Mouse (Mus musculus) mesoderm, embryonic 11.5 days (tissue): ENCODE data around the gene Tspan10.
A peak's percentile ranks its signal among the peaks of the same experiment; 100 is the strongest.

Source experiments
- DNase-seq: peaks from one replicate; pipeline ENCODE4 v3.0.0-alpha.2; 2012; ENCODE audit warnings: low read depth, low spot score

Tspan10 gene

DNA sequence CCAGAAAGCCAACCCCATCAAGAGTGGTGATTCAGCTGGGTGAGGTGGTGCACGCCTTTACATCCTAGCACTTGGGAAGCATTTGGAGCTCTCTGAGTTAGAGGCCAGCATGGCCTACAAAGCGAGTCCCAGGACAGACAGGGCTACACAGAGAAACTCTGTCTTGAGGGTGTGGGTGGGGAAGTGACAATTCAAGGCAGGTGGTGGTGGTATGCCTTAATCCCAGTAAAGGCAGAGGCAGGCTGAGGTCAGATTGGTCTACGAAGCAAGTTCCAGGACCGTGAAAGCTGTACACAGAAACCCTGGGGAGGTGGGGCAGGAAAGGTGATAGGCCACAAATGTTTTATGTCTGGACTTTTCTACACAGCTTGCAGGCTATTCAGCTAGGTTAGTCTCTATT lies 12.5 kb downstream of the Tspan10 start:
- no peak for DNase-seq

- DNase-seq, result no peak
Observed at GRCm38 (mm10) chr11:120455413-120455812, 13.0 kb downstream of the Tspan10 start.

DNA sequence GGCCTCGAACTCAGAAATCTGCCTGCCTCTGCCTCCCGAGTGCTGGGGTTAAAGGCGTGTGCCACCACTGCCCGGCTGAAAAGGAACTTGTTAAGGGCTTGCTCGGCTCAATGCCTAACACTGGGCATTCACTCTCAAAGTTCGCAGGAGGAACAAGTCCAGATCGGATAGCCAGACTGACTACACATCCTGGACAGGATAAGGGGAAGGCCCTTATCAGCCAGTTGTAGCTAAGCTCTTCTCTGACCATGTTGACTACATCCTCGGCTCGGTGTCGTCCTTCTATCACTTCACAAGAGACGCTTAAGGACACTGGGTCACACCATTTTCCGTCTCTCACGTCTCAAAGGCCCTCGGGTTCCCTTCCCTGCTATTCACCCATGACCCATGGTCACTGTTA lies 14.9 kb downstream of the Tspan10 start:
- no peak for DNase-seq

GRCm38 (mm10) chr11:120457772-120458751 lies 15.6 kb downstream of the Tspan10 start, which contains the start of the genes Oxld1 and Ccdc137:
Gene Oxld1 (minus strand): TSS chr11:120458068.
Gene Ccdc137 (plus strand): TSS chr11:120458115.
- DNase-seq, result peak; percentile 85

DNA sequence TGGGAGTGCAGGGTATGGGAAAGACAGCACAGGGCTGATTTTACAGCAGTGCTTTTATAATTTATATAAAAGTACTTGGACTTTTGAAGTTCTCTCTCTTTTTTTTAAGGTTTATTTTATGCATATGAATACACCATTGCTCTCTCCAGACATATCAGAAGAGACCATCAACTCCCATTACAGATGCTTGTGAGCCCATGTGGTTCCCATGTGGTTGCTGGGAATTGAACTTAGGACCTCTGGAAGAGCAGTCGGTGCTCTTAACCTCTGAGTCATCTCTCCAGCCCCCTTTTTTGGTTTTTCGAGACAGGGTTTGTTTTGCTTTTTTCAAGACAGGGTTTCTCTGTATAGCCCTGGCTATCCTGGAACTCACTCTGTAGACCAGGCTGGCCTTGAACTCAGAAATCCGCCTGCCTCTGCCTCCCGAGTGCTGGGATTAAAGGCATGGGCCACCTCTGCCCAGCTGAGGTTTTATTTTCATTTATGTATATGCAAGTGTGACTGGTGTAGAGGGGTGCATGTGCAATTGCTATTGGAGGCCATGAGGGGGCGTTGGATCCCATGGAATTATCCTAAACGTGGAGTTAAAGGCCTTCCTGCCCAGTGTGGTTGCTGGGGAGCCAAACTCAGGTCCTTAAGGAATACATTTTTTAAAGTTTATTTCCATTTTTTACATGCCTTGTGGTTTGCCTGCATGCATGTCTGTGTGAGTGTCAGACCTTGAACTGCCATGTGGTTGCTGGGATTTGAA lies 16.6 kb downstream of the Tspan10 start:
- peak; percentile 13 for DNase-seq

DNA sequence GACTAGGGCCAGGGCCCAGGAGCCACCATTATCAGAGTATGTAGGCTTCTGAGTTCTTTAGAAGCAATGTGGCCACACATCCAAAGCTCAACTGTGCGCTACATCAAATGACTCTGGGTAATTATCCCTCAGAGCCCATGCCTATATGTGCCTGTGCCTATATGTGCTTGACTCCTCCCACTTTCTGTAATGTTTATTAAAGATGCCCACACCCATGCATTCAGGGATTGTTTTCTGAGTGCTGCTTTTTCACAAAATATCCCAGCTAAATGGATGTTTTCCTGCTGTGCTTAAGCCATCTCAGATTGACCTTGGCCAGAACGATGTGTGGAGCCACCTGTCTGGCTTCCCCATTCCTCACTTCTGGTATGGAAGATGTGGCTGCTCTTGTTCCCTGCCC lies 21.1 kb downstream of the Tspan10 start:
- no peak for DNase-seq

- no peak for DNase-seq
Observed at GRCm38 (mm10) chr11:120464365-120464764, 21.9 kb downstream of the Tspan10 start.

- DNase-seq, result no peak
Observed at GRCm38 (mm10) chr11:120465521-120465920, 23.1 kb downstream of the Tspan10 start.

DNA sequence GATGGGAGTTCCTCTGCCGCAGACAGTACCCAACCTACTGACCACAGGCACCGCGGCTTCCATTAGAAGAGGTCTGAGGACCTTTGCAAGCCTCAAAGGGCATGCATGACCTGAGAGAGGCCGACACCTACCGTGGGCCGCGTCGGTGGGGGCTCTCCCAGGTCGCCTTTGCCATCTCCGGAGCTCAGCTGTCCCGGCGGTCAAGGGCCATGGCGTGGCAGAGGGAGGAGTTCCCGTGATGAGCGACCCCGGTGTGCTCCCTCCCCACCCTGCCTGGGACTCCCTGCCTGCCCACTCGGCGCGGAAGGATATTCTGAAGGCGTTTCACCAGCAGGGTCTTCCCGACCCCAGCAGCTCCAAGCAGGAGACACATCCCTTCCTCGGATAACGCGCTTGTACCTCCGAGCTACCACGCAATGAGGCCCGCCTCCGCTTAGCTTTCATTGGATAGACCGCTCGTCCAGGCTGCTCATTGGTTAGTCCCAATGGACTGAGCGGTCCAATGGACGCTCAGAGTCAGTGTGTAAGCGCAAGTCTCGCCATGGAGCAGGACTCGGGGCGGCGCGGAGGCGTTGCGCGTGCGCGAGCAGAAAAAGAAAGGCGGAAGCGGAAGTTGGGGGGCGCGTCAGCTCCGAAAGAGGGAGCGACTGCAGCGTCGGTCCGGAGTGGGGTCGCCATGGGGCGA lies 24.7 kb downstream of the Tspan10 start, which contains the start of gene Arl16:
TSS of gene Arl16 (minus strand) at position 557 of the 685 bp plus-strand sequence.
- peak; percentile 99 for DNase-seq

DNA sequence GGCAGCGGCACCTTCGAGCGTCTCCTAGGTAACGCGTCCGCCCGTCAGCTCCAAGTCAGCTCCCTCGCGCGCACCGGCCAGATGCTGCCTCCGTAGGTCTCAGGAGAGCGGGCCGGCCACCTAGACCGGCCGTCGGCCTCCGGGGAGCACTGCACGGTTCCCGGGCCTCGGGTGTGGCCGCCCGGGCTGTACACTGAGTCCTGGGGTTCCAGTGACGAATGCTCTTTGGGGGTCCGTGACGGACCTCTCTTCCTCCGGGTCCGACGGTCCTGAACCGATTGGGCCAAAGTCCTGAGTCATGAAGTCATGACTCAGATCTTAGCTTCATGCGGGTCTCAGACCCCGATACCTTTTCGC lies 25.3 kb downstream of the Tspan10 start:
- no peak for DNase-seq

- no peak for DNase-seq
Observed at GRCm38 (mm10) chr11:120472052-120472451, 29.6 kb downstream of the Tspan10 start.

GRCm38 (mm10) chr11:120483448-120483934 lies 41.0 kb downstream of the Tspan10 start:
- no peak for DNase-seq

GRCm38 (mm10) chr11:120484265-120484981 lies 42.0 kb downstream of the Tspan10 start, which contains the start of gene Mrpl12:
Gene Mrpl12 (plus strand): TSS chr11:120484613.
- peak; percentile 94 for DNase-seq

DNA sequence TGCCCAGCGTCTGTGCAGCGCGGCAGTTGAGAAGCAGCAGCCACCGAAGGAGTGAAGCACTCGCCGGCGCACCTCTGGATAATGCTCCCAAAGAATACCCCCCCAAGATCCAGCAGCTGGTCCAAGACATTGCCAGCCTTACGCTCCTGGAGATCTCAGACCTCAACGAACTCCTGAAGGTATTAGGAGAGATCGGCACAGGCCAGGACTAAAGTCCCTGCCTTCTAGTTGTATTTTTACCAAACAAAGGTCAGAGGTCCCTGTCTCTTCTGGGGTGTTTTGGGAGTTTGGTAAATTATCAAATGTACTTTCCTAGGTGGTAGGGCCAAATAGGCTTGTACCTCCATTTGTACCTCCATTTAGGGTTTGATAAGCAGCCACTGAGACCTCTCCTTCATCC lies 42.8 kb downstream of the Tspan10 start:
- DNase-seq, result no peak

DNA sequence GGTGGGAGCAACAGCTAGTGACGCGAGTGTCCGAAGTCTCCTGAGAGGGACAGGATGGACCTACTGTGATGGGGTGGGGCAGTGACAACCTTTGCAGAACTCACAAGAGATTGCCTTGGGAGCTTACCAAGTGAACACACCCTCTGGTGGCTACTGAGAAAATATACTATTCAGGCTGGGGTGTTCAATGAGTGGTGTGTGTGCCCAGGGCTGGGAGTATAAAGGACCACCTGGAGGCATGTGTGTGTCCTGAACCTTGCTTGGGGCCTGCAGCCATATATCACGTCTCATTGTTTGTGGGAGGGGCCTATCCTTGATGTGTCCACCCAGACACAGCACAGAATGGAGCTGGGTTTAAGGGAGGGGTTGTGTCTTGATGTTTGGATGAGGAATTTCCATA lies 46.1 kb downstream of the Tspan10 start:
- DNase-seq, result no peak

DNA sequence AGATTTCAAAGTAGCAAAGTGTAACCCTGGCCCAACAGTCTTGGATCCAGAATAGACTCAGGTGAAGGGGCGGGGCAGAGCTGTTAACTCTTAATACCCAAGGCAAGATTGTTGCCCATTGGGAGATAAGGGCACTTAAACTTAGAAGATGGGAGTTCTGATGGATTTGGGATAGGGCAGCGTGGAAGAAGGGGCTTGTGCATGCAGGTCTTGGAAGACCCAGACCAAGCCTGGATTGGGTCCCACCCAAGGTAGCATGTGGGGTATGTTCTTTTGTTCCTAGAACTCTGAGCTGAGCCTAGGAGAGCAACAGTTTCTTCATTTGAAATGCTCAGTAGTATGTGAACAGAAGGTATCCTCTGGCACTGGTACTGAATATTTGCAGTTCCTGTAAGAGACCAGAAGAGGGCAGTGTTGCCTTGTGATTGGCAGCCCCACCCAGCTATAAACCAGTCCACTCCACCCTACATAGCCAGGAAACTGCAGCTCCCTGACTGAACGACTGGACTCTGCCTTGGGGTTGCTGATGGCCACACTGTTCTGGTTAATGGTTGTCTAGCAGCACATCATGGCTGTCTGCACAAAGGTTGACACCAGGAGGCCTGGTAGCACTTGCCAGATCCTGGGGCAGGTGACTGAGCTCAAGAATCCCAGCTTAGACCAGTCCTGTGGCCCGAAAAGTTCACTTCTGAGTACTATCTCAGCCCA lies 46.8 kb downstream of the Tspan10 start:
- DNase-seq, result peak; percentile 89

GRCm38 (mm10) chr11:120490291-120491046 lies 48.0 kb downstream of the Tspan10 start:
- DNase-seq, result no peak

DNA sequence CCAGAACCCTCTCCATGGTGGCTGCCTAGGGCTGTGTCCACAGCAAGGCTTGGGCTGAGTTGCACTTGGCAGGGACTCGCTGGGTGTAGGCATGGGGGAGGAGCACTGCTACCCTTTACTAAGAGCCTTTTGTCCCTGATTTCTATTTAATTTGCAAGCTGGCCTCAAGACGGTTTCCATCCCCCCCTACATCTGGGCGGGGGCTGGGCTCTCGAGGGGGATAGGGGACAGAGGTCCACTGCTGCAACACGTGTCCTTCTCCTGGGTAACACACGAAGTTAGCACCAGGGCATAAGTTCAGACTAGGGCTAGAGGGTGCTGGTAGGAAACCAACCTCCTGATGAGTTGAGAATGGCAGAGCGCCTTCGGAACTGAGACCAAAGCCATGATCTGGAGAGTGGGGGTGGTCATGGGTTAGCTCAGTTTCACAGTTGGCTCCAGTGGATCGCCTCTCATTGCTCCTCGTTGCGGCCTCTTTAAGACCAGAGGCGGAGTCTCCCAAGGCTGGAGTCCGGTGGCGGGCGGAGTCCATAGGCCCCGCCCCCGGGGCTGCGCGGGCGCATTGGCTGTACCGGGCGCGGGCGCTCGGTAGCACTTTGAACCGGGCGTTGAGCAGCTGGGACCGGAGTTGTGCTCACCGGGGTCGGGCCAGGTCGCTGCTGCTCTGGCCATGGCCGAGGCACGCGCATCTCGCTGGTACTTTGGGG lies 49.0 kb downstream of the Tspan10 start, which contains the start of gene Slc25a10:
TSS of gene Slc25a10 (plus strand) at position 524 of the 707 bp plus-strand sequence.
- DNase-seq, result peak; percentile 87
